Mouse (Mus musculus): ENCODE data around the gene Wfdc11.
"Not testable (repeated sequence)": the region's sequence is repeated elsewhere in the genome, so short reads cannot be mapped to it uniquely, and the experiment has no call there.

- not testable (repeated sequence) for TF ChIP-seq CTCF (IDR thresholded peaks at IDR 0.05; ENCODE audit: low read depth, low read length); POLR2A (IDR thresholded peaks at IDR 0.05; ENCODE audit: borderline replicate concordance, low read depth, low read length)
Measured at GRCm38 (mm10) chr2:164716194-164716786, 42.4 kb upstream of the Wfdc11 start.
